Mouse (Mus musculus): ENCODE data around the gene Myo16. TPM values are rescaled to one million over a fixed set of nuclear protein-coding genes. Genes with fewer than 3 reads are reported as not detected.

The Myo16 gene
- polyA plus RNA-seq, 2 experiments = 0.55 to 0.98 TPM

GRCm38 (mm10) chr8:10312316-10312715 lies 158.6 kb downstream of the Myo16 start:
- Histone ChIP-seq H3K9me3 (ENCODE audit: control insufficient read depth, low read length) (no peaks in the 10 kb centered on the region), H3K4me2 (replicated peaks; ENCODE audit: low read depth, low read length, severe bottlenecking) (no peak overlapping the region), H3K4me3 (replicated peaks; ENCODE audit: low read length) (no peak overlapping the region), H3K9ac (ENCODE audit: low read depth, low read length, severe bottlenecking) (no peak overlapping the region), H3K27me3 (ENCODE audit: control insufficient read depth, insufficient read depth, low read length) (no peaks in the 10 kb centered on the region), H3K27ac (replicated peaks; ENCODE audit: low read depth, low read length) (no peak overlapping the region), H3K4me1 (ENCODE audit: control insufficient read depth, insufficient read depth, low read length) (no peaks in the 10 kb centered on the region), H3K36me3 (ENCODE audit: control insufficient read depth, insufficient read depth, low read length) (no peaks in the 10 kb centered on the region)
- DNase-seq (ENCODE audit: low spot score) (no peak), ATAC-seq (ENCODE audit: low FRiP score, low read depth) (no peak)
- 68% methylated on average over 10 of the region's 10 CpGs for WGBS
- no peak for TF ChIP-seq POLR2A (IDR thresholded peaks at IDR 0.05; ENCODE audit: borderline replicate concordance, extremely low read depth, insufficient read depth, insufficient read length)

- Histone ChIP-seq H3K4me2 (replicated peaks; ENCODE audit: low read depth, low read length, severe bottlenecking) (no peak overlapping the region), H3K9ac (ENCODE audit: low read depth, low read length, severe bottlenecking) (no peak overlapping the region), H3K4me3 (replicated peaks; ENCODE audit: low read length) (no peak overlapping the region), H3K36me3 (ENCODE audit: control insufficient read depth, insufficient read depth, low read length) (no peaks in the 10 kb centered on the region), H3K4me1 (ENCODE audit: control insufficient read depth, insufficient read depth, low read length) (no peaks in the 10 kb centered on the region), H3K27me3 (ENCODE audit: control insufficient read depth, insufficient read depth, low read length) (no peaks in the 10 kb centered on the region), H3K9me3 (ENCODE audit: control insufficient read depth, low read length) (no peaks in the 10 kb centered on the region), H3K27ac (replicated peaks; ENCODE audit: low read depth, low read length) (no peak overlapping the region)
- TF ChIP-seq POLR2A (IDR thresholded peaks at IDR 0.05; ENCODE audit: borderline replicate concordance, extremely low read depth, insufficient read depth, insufficient read length) = no peak
- WGBS = 13% methylated on average over 5 of the region's 5 CpGs
- ATAC-seq (ENCODE audit: low FRiP score, low read depth) (no peak), DNase-seq (ENCODE audit: low spot score) (no peak)
These were observed 162.5 kb downstream of the Myo16 start for GRCm38 (mm10) chr8:10316201-10316600.

GRCm38 (mm10) chr8:10318103-10318502 lies 164.4 kb downstream of the Myo16 start:
- Histone ChIP-seq H3K4me1 (ENCODE audit: control insufficient read depth, insufficient read depth, low read length) (no peaks in the 10 kb centered on the region), H3K27ac (replicated peaks; ENCODE audit: low read depth, low read length) (no peak overlapping the region), H3K36me3 (ENCODE audit: control insufficient read depth, insufficient read depth, low read length) (no peaks in the 10 kb centered on the region), H3K4me3 (replicated peaks; ENCODE audit: low read length) (no peak overlapping the region), H3K9me3 (ENCODE audit: control insufficient read depth, low read length) (no peaks in the 10 kb centered on the region), H3K27me3 (ENCODE audit: control insufficient read depth, insufficient read depth, low read length) (no peaks in the 10 kb centered on the region), H3K4me2 (replicated peaks; ENCODE audit: low read depth, low read length, severe bottlenecking) (no peak overlapping the region), H3K9ac (ENCODE audit: low read depth, low read length, severe bottlenecking) (no peak overlapping the region)
- no peak for TF ChIP-seq POLR2A (IDR thresholded peaks at IDR 0.05; ENCODE audit: borderline replicate concordance, extremely low read depth, insufficient read depth, insufficient read length)
- 76% methylated on average over 7 of the region's 7 CpGs for WGBS
- ATAC-seq (ENCODE audit: low FRiP score, low read depth) = no peak
- DNase-seq (ENCODE audit: low spot score) = no peak

- TF ChIP-seq POLR2A (IDR thresholded peaks at IDR 0.05; ENCODE audit: borderline replicate concordance, extremely low read depth, insufficient read depth, insufficient read length) = no peak
- no peaks in the 10 kb centered on the region for H3K4me1 ChIP-seq (ENCODE audit: control insufficient read depth, insufficient read depth, low read length)
- no peak overlapping the region for H3K27ac ChIP-seq (replicated peaks; ENCODE audit: low read depth, low read length)
- H3K9ac ChIP-seq (ENCODE audit: low read depth, low read length, severe bottlenecking) = no peak overlapping the region
- 93% methylated on average over 1 of the region's 1 CpGs for WGBS
- ATAC-seq (ENCODE audit: low FRiP score, low read depth) (no peak), DNase-seq (ENCODE audit: low spot score) (no peak)
- no peaks in the 10 kb centered on the region for H3K36me3 ChIP-seq (ENCODE audit: control insufficient read depth, insufficient read depth, low read length)
- H3K4me3 ChIP-seq (replicated peaks; ENCODE audit: low read length) = no peak overlapping the region
- no peak overlapping the region for H3K4me2 ChIP-seq (replicated peaks; ENCODE audit: low read depth, low read length, severe bottlenecking)
- no peaks in the 10 kb centered on the region for H3K9me3 ChIP-seq (ENCODE audit: control insufficient read depth, low read length)
- H3K27me3 ChIP-seq (ENCODE audit: control insufficient read depth, insufficient read depth, low read length) = no peaks in the 10 kb centered on the region; the same call in 1 of the 2 replicates
These were observed 196.7 kb downstream of the Myo16 start for GRCm38 (mm10) chr8:10350451-10350850.

GRCm38 (mm10) chr8:10358711-10359110 lies 205.0 kb downstream of the Myo16 start:
- no peak overlapping the region for H3K27ac ChIP-seq (replicated peaks; ENCODE audit: low read depth, low read length)
- H3K4me3 ChIP-seq (replicated peaks; ENCODE audit: low read length) = no peak overlapping the region
- no peaks in the 10 kb centered on the region for H3K36me3 ChIP-seq (ENCODE audit: control insufficient read depth, insufficient read depth, low read length)
- H3K9ac ChIP-seq (ENCODE audit: low read depth, low read length, severe bottlenecking) = no peak overlapping the region
- H3K27me3 ChIP-seq (ENCODE audit: control insufficient read depth, insufficient read depth, low read length) = no peaks in the 10 kb centered on the region
- DNase-seq (ENCODE audit: low spot score) (no peak), ATAC-seq (ENCODE audit: low FRiP score, low read depth) (no peak)
- H3K4me1 ChIP-seq (ENCODE audit: control insufficient read depth, insufficient read depth, low read length) = no peaks in the 10 kb centered on the region
- no peaks in the 10 kb centered on the region for H3K9me3 ChIP-seq (ENCODE audit: control insufficient read depth, low read length)
- TF ChIP-seq POLR2A (IDR thresholded peaks at IDR 0.05; ENCODE audit: borderline replicate concordance, extremely low read depth, insufficient read depth, insufficient read length) = no peak
- WGBS = 81% methylated on average over 4 of the region's 4 CpGs
- no peak overlapping the region for H3K4me2 ChIP-seq (replicated peaks; ENCODE audit: low read depth, low read length, severe bottlenecking)

- no peaks in the 10 kb centered on the region for H3K27me3 ChIP-seq (ENCODE audit: control insufficient read depth, insufficient read depth, low read length)
- H3K9me3 ChIP-seq (ENCODE audit: control insufficient read depth, low read length) = no peaks in the 10 kb centered on the region
- ATAC-seq (ENCODE audit: low FRiP score, low read depth) (no peak), DNase-seq (ENCODE audit: low spot score) (no peak)
- H3K36me3 ChIP-seq (ENCODE audit: control insufficient read depth, insufficient read depth, low read length) = no peaks in the 10 kb centered on the region
- no peaks in the 10 kb centered on the region for H3K4me1 ChIP-seq (ENCODE audit: control insufficient read depth, insufficient read depth, low read length)
- H3K4me2 ChIP-seq (replicated peaks; ENCODE audit: low read depth, low read length, severe bottlenecking) = no peak overlapping the region
- WGBS = 89% methylated on average over 2 of the region's 2 CpGs
- no peak overlapping the region for H3K9ac ChIP-seq (ENCODE audit: low read depth, low read length, severe bottlenecking)
- no peak for TF ChIP-seq POLR2A (IDR thresholded peaks at IDR 0.05; ENCODE audit: borderline replicate concordance, extremely low read depth, insufficient read depth, insufficient read length)
- H3K27ac ChIP-seq (replicated peaks; ENCODE audit: low read depth, low read length) = no peak overlapping the region
- no peak overlapping the region for H3K4me3 ChIP-seq (replicated peaks; ENCODE audit: low read length)
These were observed 209.2 kb downstream of the Myo16 start for GRCm38 (mm10) chr8:10362949-10363348.
